Mouse (Mus musculus): ENCODE results near the gene Zfp119b. TPM values are rescaled to one million over a fixed set of nuclear protein-coding genes. Genes with fewer than 3 reads are reported as not detected.

Gene Zfp119b
- total RNA-seq, 2 experiments from 2014 or later: 4.1 to 4.2 TPM

Other genes starting within 250 kb of the Zfp119b start
- 1 to 10 TPM; 6.8 to 9.8 TPM for gene Pot1b, start 236.9 kb downstream of the Zfp119b start, total RNA-seq (2021)
- gene Adgre4, start 199.5 kb downstream of the Zfp119b start, total RNA-seq (2021): 1 to 10 TPM; 1.3 to 1.4 TPM
- gene Zfp119a, start 70.6 kb downstream of the Zfp119b start, total RNA-seq (2021): 1 to 10 TPM; 6.2 to 9.5 TPM
- gene Zfp959, start 57.4 kb downstream of the Zfp119b start, total RNA-seq (2021): 1 to 10 TPM; 5.9 to 6.0 TPM
- gene Ebi3, start 3.1 kb upstream of the Zfp119b start, total RNA-seq (2021): 1 to 10 TPM; 1.5 to 1.8 TPM
- gene Yju2, start 9.6 kb upstream of the Zfp119b start, total RNA-seq (2021): 10 to 100 TPM; 16.7 to 20.1 TPM
- 1 to 10 TPM; 1.6 to 3.8 TPM for gene Shd, start 21.0 kb upstream of the Zfp119b start, total RNA-seq (2021)
- gene Fsd1, start 37.0 kb upstream of the Zfp119b start, total RNA-seq (2021): 1 to 10 TPM; 1.4 to 3.7 TPM
- gene Stap2, start 56.1 kb upstream of the Zfp119b start, total RNA-seq (2021): 10 to 100 TPM; 15.2 to 17.2 TPM
- gene Mpnd, start 56.2 kb upstream of the Zfp119b start, total RNA-seq (2021): 10 to 100 TPM; 77.0 to 91.2 TPM
- gene Sh3gl1, start 87.1 kb upstream of the Zfp119b start, total RNA-seq (2021): 10 to 100 TPM; 49.3 to 50.7 TPM
- gene Chaf1a, start 90.9 kb upstream of the Zfp119b start, total RNA-seq (2021): 10 to 100 TPM in 1 of 2 experiments, 1 to 10 TPM in 1; 8.4 to 10.9 TPM
- gene Ubxn6, start 125.5 kb upstream of the Zfp119b start, total RNA-seq (2021): 10 to 100 TPM; 77.5 to 78.9 TPM
- 10 to 100 TPM; 45.3 to 54.0 TPM for gene Hdgfl2, start 130.1 kb upstream of the Zfp119b start, total RNA-seq (2021)
- 10 to 100 TPM; 75.7 to 89.2 TPM for gene Plin4, start 160.3 kb upstream of the Zfp119b start, total RNA-seq (2021)
- 100 to 1,000 TPM; 102 to 111 TPM for gene Plin5, start 168.1 kb upstream of the Zfp119b start, total RNA-seq (2021)
- gene Lrg1, start 172.5 kb upstream of the Zfp119b start, total RNA-seq (2021): 10 to 100 TPM; 41.0 to 55.6 TPM
- gene Sema6b, start 190.8 kb upstream of the Zfp119b start, total RNA-seq (2021): 10 to 100 TPM; 13.3 to 14.9 TPM
- gene Tnfaip8l1, start 213.0 kb upstream of the Zfp119b start, total RNA-seq (2021): 10 to 100 TPM in 1 of 2 experiments, 1 to 10 TPM in 1; 9.5 to 11.0 TPM
- 10 to 100 TPM; 55.6 to 61.9 TPM for gene Mydgf, start 234.4 kb upstream of the Zfp119b start, total RNA-seq (2021)